ENCODE assay signal across 18 mouse cellular contexts in the genomic region with DNA sequence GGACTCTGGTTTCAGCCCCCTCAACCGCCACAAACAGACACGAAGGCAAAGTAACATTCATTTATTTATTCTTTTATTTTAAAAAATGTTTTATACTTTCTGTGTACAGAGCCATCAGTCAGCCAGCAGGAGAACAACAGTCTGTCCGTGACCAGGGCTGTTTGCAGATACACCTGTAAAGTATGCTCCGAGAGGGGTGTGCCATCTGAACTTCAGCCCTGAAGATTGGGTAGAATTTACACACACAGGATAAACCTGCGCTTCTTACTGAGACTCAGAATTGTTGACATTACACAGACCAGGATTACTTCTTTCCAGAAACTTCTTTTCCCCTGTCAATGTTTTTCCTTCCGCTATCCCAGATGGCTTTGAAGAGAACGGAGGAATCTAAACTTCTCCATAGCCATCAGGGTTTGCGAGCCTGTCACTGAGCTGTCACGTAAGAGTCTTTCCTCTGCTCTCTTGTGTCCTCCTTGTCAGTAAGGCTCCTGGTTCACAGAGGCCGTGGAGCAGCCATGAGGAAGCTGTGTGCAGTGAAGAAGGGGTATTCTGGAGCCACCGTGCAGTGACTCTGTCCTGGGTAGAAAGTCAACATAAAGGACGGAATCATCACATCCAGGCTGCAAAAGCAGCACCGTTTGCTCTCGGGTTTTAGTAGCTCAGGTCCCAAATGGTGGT.
"Had no signal": no experiment of that assay in that cellular context is flagged by ENCODE, and none has a peak within 500 bp of the region (broad histone marks: within the 10 kb centered on the region; RNA-seq: fewer than 3 reads in every experiment).

No protein-coding gene starts in this region.

- H3K36me3 ChIP-seq: midbrain, embryonic 10.5 days; midbrain, embryonic 12.5 days; neural tube, embryonic 13.5 days; neural tube, embryonic 15.5 days; stomach, embryonic 15.5 days had no signal

- DNase-seq: lung, adult 18-20 months; lung, embryonic 14.5 days; lung, postnatal 10 days; lung, postnatal 4 days; midbrain, embryonic 14.5 days; retina, postnatal 1 day; right cerebral cortex, adult 18-20 months; right cerebral cortex, postnatal 25 days; thymus, postnatal 14 days; thymus, postnatal 36 days had no signal

- H3K27ac ChIP-seq: midbrain, embryonic 10.5 days; midbrain, embryonic 12.5 days; neural tube, embryonic 13.5 days; neural tube, embryonic 15.5 days; stomach, embryonic 15.5 days; stomach, postnatal 0 days had no signal

- H3K4me2 ChIP-seq: lung, embryonic 14.5 days; midbrain, embryonic 12.5 days; neural tube, embryonic 13.5 days; neural tube, embryonic 15.5 days; stomach, embryonic 15.5 days had no signal

- H3K27me3 ChIP-seq: midbrain, embryonic 12.5 days; neural tube, embryonic 13.5 days; neural tube, embryonic 15.5 days; stomach, embryonic 15.5 days had no signal

- H3K9me3 ChIP-seq: midbrain, embryonic 10.5 days; midbrain, embryonic 12.5 days; neural tube, embryonic 13.5 days; neural tube, embryonic 15.5 days; stomach, embryonic 15.5 days had no signal

- H3K4me1 ChIP-seq: midbrain, embryonic 10.5 days; midbrain, embryonic 12.5 days; neural tube, embryonic 13.5 days; neural tube, embryonic 15.5 days; stomach, embryonic 15.5 days had no signal

- H3K9ac ChIP-seq: lung, embryonic 14.5 days; midbrain, embryonic 12.5 days; neural tube, embryonic 13.5 days; neural tube, embryonic 15.5 days; stomach, embryonic 15.5 days had no signal

- ATAC-seq: midbrain, embryonic 16.5 days had no signal

- H3K4me3 ChIP-seq: midbrain, embryonic 10.5 days; midbrain, embryonic 12.5 days; myocyte; neural tube, embryonic 13.5 days; neural tube, embryonic 15.5 days; stomach, embryonic 15.5 days had no signal
